Mouse (Mus musculus): ENCODE results near the gene Dnajb12. TPM values are rescaled to one million over a fixed set of nuclear protein-coding genes. Genes with fewer than 3 reads are reported as not detected.
"Not testable (repeated sequence)": the region's sequence is repeated elsewhere in the genome, so short reads cannot be mapped to it uniquely, and the experiment has no call there.

The Dnajb12 gene
- polyA plus RNA-seq, 1 experiment from 2014 or later, result 26.7 TPM

- Histone ChIP-seq H3K4me3 (ENCODE audit: low read depth, low read length) (no peak overlapping the region), H3K27ac (ENCODE audit: low read depth) (no peak overlapping the region), H3K27me3 (ENCODE audit: insufficient read depth, low read length) (no peaks in the 10 kb centered on the region), H3K4me2 (no peak overlapping the region), H3K9me3 (ENCODE audit: low read depth, low read length) (no peaks in the 10 kb centered on the region), H3K4me1 (ENCODE audit: insufficient read depth) (no peaks in the 10 kb centered on the region), H3K36me3 (ENCODE audit: insufficient read depth) (peaks cover 13% of the 10 kb centered on the region), H3K9ac (no peak overlapping the region)
- DNase-seq (no peak), ATAC-seq (ENCODE audit: insufficient read depth) (no peak)
- WGBS, result 77% methylated on average over 10 of the region's 10 CpGs
- no peak for TF ChIP-seq CTCF (IDR thresholded peaks at IDR 0.05; ENCODE audit: low read depth)
Measured at GRCm38 (mm10) chr10:59861201-59861600, 18.2 kb upstream of the Dnajb12 start.

GRCm38 (mm10) chr10:59862816-59863440 lies 16.4 kb upstream of the Dnajb12 start:
- H3K9me3 ChIP-seq (ENCODE audit: low read depth, low read length), result no peaks in the 10 kb centered on the region
- H3K27ac ChIP-seq (ENCODE audit: low read depth), result no peak overlapping the region

GRCm38 (mm10) chr10:59863620-59864019 lies 15.7 kb upstream of the Dnajb12 start:
- H3K36me3 ChIP-seq (ENCODE audit: insufficient read depth), result peaks cover 13% of the 10 kb centered on the region
- H3K27ac ChIP-seq (ENCODE audit: low read depth), result no peak overlapping the region; the same call in 1 of the 2 replicates
- no peak overlapping the region for H3K4me2 ChIP-seq
- no peaks in the 10 kb centered on the region for H3K27me3 ChIP-seq (ENCODE audit: insufficient read depth, low read length)
- no peak overlapping the region for H3K9ac ChIP-seq
- TF ChIP-seq CTCF (IDR thresholded peaks at IDR 0.05; ENCODE audit: low read depth), result no peak
- ATAC-seq (ENCODE audit: insufficient read depth), result no peak
- 29% methylated on average over 4 of the region's 4 CpGs for WGBS
- H3K9me3 ChIP-seq (ENCODE audit: low read depth, low read length), result no peaks in the 10 kb centered on the region
- no peak overlapping the region for H3K4me3 ChIP-seq (ENCODE audit: low read depth, low read length)
- peak; percentile 41 for DNase-seq
- no peaks in the 10 kb centered on the region for H3K4me1 ChIP-seq (ENCODE audit: insufficient read depth)

More at GRCm38 (mm10) chr10:59862816-59863440, 16.4 kb upstream of the Dnajb12 start:
- no peak for DNase-seq
- Histone ChIP-seq H3K4me2 (no peak overlapping the region), H3K27me3 (ENCODE audit: insufficient read depth, low read length) (no peaks in the 10 kb centered on the region), H3K9ac (no peak overlapping the region), H3K36me3 (ENCODE audit: insufficient read depth) (peaks cover 13% of the 10 kb centered on the region), H3K4me1 (ENCODE audit: insufficient read depth) (no peaks in the 10 kb centered on the region), H3K4me3 (ENCODE audit: low read depth, low read length) (no peak overlapping the region)
- ATAC-seq (ENCODE audit: insufficient read depth), result no peak
- WGBS, result 82% methylated on average over 6 of the region's 6 CpGs
- TF ChIP-seq CTCF (IDR thresholded peaks at IDR 0.05; ENCODE audit: low read depth), result no peak

DNA sequence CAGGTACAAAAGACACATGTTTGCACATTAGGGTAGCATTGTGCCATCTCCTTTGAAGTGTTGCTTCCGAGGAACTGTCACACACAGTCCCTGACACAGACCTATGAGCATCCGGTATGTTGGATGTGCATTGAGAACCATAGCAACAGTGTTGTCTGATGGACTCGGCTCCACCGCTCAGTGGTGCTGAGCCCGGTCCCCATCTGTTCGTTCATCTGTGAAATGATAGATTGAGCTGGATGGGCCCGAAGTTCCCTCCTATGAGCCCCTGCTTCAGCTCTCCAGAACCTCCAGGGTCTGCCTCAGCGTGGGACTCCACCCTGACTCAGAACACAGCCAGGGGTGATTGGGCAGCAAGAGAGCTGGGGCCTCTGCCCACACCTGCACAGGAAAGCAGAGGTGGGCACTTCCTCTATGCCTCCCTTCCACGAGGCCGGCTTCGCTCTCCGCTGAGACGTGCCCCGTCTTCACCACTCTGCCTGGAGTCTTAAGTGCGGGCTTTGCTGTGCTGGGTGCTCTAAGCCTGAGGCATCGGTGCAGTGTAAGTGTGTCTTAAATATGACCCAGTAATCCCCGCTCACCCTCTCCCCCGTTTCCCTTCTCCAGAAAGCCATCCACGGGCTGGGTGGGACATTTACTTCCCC lies 15.0 kb upstream of the Dnajb12 start:
- Histone ChIP-seq H3K4me1 (ENCODE audit: insufficient read depth) (no peaks in the 10 kb centered on the region), H3K9ac (no peak overlapping the region), H3K9me3 (ENCODE audit: low read depth, low read length) (no peaks in the 10 kb centered on the region), H3K27me3 (ENCODE audit: insufficient read depth, low read length) (no peaks in the 10 kb centered on the region), H3K4me2 (no peak overlapping the region), H3K4me3 (ENCODE audit: low read depth, low read length) (no peak overlapping the region), H3K36me3 (ENCODE audit: insufficient read depth) (peaks cover 13% of the 10 kb centered on the region), H3K27ac (ENCODE audit: low read depth) (no peak overlapping the region)
- DNase-seq (no peak), ATAC-seq (ENCODE audit: insufficient read depth) (0 out of 2 replicates have a peak, but pooled peaks have one; percentile 10)
- TF ChIP-seq CTCF (IDR thresholded peaks at IDR 0.05; ENCODE audit: low read depth), result no peak
- WGBS, result 72% methylated on average over 19 of the region's 19 CpGs

GRCm38 (mm10) chr10:59864884-59865726 lies 14.3 kb upstream of the Dnajb12 start:
- no peak overlapping the region for H3K4me2 ChIP-seq
- no peaks in the 10 kb centered on the region for H3K27me3 ChIP-seq (ENCODE audit: insufficient read depth, low read length)
- H3K36me3 ChIP-seq (ENCODE audit: insufficient read depth), result peaks cover 13% of the 10 kb centered on the region
- WGBS, result 27% methylated on average over 13 of the region's 13 CpGs
- no peaks in the 10 kb centered on the region for H3K9me3 ChIP-seq (ENCODE audit: low read depth, low read length)
- no peak overlapping the region for H3K4me3 ChIP-seq (ENCODE audit: low read depth, low read length)
- H3K9ac ChIP-seq, result no peak overlapping the region
- DNase-seq (peak; percentile 90), ATAC-seq (ENCODE audit: insufficient read depth) (peak; percentile 72)
- H3K27ac ChIP-seq (ENCODE audit: low read depth), result no peak overlapping the region
- TF ChIP-seq CTCF (IDR thresholded peaks at IDR 0.05; ENCODE audit: low read depth), result peak; percentile 99
- H3K4me1 ChIP-seq (ENCODE audit: insufficient read depth), result no peaks in the 10 kb centered on the region

GRCm38 (mm10) chr10:59868266-59868665 lies 11.1 kb upstream of the Dnajb12 start:
- no peak for TF ChIP-seq CTCF (IDR thresholded peaks at IDR 0.05; ENCODE audit: low read depth)
- Histone ChIP-seq H3K27ac (ENCODE audit: low read depth) (no peak overlapping the region), H3K4me3 (ENCODE audit: low read depth, low read length) (no peak overlapping the region), H3K4me2 (no peak overlapping the region), H3K4me1 (ENCODE audit: insufficient read depth) (no peaks in the 10 kb centered on the region), H3K9ac (no peak overlapping the region), H3K36me3 (ENCODE audit: insufficient read depth) (peaks cover 11% of the 10 kb centered on the region), H3K9me3 (ENCODE audit: low read depth, low read length) (no peaks in the 10 kb centered on the region), H3K27me3 (ENCODE audit: insufficient read depth, low read length) (no peaks in the 10 kb centered on the region)
- ATAC-seq (ENCODE audit: insufficient read depth) (no peak), DNase-seq (no peak)
- WGBS, result 59% methylated on average over 11 of the region's 11 CpGs

DNA sequence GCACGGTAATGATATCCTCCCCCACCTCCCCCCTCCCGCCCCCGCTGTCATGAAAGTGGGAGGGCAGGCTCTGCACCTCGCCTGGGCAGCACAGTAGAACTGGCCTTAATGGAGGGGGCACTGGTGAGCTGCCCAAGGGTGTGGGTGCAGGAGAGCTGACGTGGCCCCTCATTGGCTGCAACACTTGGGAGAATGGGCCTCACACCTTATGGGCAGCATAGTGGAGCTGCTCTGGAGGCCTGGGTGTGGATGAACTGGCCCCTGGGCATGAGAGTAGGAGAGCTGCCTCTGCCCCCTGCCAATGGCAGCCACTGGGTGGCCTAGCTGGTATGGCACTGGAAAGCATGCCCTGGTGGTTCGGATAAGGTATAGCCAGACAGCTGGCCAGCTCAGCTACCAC lies 9.3 kb upstream of the Dnajb12 start:
- Histone ChIP-seq H3K4me1 (ENCODE audit: insufficient read depth) (no peaks in the 10 kb centered on the region), H3K36me3 (ENCODE audit: insufficient read depth) (no peaks in the 10 kb centered on the region), H3K27me3 (ENCODE audit: insufficient read depth, low read length) (no peaks in the 10 kb centered on the region), H3K9me3 (ENCODE audit: low read depth, low read length) (no peaks in the 10 kb centered on the region), H3K27ac (ENCODE audit: low read depth) (no peak overlapping the region), H3K4me2 (no peak overlapping the region), H3K9ac (no peak overlapping the region), H3K4me3 (ENCODE audit: low read depth, low read length) (no peak overlapping the region)
- ATAC-seq (ENCODE audit: insufficient read depth) (no peak), DNase-seq (no peak)
- WGBS, result 87% methylated on average over 6 of the region's 6 CpGs
- 0 out of 2 replicates have a peak, but pooled peaks have one; percentile 16 for TF ChIP-seq CTCF (IDR thresholded peaks at IDR 0.05; ENCODE audit: low read depth)

DNA sequence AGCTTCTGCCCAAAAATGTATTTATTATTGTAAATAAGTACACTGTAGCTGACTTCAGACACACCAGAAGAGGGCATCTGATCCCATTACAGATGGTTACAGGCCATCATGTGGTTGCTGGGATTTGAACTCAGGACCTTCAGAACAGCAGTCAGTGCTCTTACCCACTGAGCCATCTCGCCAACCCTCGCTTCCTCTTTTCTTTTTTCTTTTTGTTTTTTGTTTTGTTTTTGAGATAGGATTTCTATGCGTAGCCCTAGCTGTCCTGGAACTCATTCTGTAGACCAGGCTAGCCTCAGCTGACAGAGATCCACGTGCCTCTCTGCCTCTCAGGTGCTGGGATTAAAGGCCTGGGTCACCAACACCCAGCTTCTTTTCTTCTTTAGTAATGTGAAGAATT lies 6.7 kb upstream of the Dnajb12 start:
- not testable (repeated sequence) for H3K4me3 ChIP-seq (ENCODE audit: low read depth, low read length); H3K36me3 ChIP-seq (ENCODE audit: insufficient read depth); H3K4me1 ChIP-seq (ENCODE audit: insufficient read depth); ATAC-seq (ENCODE audit: insufficient read depth); DNase-seq; H3K27ac ChIP-seq (ENCODE audit: low read depth); H3K27me3 ChIP-seq (ENCODE audit: insufficient read depth, low read length); H3K4me2 ChIP-seq; H3K9ac ChIP-seq; H3K9me3 ChIP-seq (ENCODE audit: low read depth, low read length)
- WGBS, result 86% methylated on average over 4 of the region's 4 CpGs
